Mouse (Mus musculus): ENCODE data around the gene Defa23. TPM values are rescaled to one million over a fixed set of nuclear protein-coding genes. Genes with fewer than 3 reads are reported as not detected.
"Not testable (repeated sequence)": the region's sequence is repeated elsewhere in the genome, so short reads cannot be mapped to it uniquely, and the experiment has no call there.

Defa23 gene
- not detected in 2 replicates for polyA plus RNA-seq (2016; fragmentation: Nextera tagmentation; extraction: Ambion mirVana)

DNA sequence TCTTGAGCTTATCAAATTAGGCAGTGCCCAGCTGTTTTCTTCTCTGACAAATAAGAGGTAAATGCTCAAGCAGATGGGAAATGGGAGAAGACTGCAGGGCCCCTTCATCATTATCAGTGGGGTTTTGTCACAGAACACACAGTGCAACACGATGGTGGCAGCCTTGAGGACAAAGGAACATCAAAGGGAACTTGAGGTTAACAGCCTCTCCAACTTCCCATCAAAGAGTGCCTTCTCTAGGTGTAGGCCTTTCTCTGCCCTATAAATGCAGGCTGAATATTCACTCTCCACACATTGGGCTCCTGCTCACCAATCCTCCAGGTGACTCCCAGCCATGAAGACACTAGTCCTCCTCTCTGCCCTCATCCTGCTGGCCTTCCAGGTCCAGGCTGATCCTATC is at the start of gene Defa23:
TSS of gene Defa23 (plus strand) at position 301 of the 400 bp plus-strand sequence.
- H3K36me3 ChIP-seq; DNase-seq (ENCODE audit: low spot score); H3K27ac ChIP-seq; H3K4me3 ChIP-seq; H3K4me1 ChIP-seq; H3K27me3 ChIP-seq (ENCODE audit: insufficient read depth, poor library complexity, severe bottlenecking); H3K9me3 ChIP-seq: not testable (repeated sequence)
- no CpG with 5 or more reads among the region's 1 CpGs for WGBS

GRCm38 (mm10) chr8:21006801-21007200 is 48.0 kb upstream of the Defa23 start:
- WGBS: 27% methylated on average over 1 of the region's 1 CpGs

GRCm38 (mm10) chr8:21008578-21008977 is 46.3 kb upstream of the Defa23 start:
- 42% methylated on average over 6 of the region's 6 CpGs for WGBS
- H3K36me3 ChIP-seq; H3K4me1 ChIP-seq; H3K27me3 ChIP-seq (ENCODE audit: insufficient read depth, poor library complexity, severe bottlenecking); H3K27ac ChIP-seq; H3K4me3 ChIP-seq; DNase-seq (ENCODE audit: low spot score); H3K9me3 ChIP-seq: not testable (repeated sequence)

More at GRCm38 (mm10) chr8:21006801-21007200, 48.0 kb upstream of the Defa23 start:
- Histone ChIP-seq H3K4me3 (no peak overlapping the region), H3K4me1 (no peaks in the 10 kb centered on the region), H3K27ac (no peak overlapping the region), H3K27me3 (ENCODE audit: insufficient read depth, poor library complexity, severe bottlenecking) (no peaks in the 10 kb centered on the region), H3K36me3 (no peaks in the 10 kb centered on the region), H3K9me3 (peaks cover 8% of the 10 kb centered on the region; the same call in 1 of the 2 replicates)
- no peak for DNase-seq (ENCODE audit: low spot score)

- H3K4me1 ChIP-seq; H3K9me3 ChIP-seq; DNase-seq (ENCODE audit: low spot score); H3K27ac ChIP-seq; H3K27me3 ChIP-seq (ENCODE audit: insufficient read depth, poor library complexity, severe bottlenecking); H3K4me3 ChIP-seq; H3K36me3 ChIP-seq: not testable (repeated sequence)
- 57% methylated on average over 1 of the region's 1 CpGs for WGBS
Measured at GRCm38 (mm10) chr8:21010548-21010947, 44.3 kb upstream of the Defa23 start.

DNA sequence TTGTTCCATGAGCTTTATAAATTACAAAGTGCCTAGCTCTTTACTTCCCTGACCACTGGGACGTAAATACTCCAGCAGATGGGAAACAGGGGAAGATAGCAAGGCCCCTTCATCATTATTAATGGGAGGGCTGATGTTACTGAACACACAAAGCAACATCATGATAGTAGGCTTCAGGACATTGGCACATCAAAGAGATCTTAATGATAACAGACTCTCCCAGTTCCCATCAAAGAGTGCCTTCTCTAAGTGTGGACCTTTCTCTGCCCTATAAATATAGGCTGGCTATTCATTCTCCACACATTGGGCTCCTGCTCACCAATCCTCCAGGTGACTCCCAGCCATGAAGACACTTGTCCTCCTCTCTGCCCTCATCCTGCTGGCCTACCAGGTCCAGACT is 29.6 kb upstream of the Defa23 start, which contains the start of gene Defa21:
TSS of gene Defa21 (plus strand) at position 301 of the 400 bp plus-strand sequence.
- not testable (repeated sequence) for H3K4me1 ChIP-seq; H3K27ac ChIP-seq; DNase-seq (ENCODE audit: low spot score); H3K4me3 ChIP-seq; H3K9me3 ChIP-seq; H3K27me3 ChIP-seq (ENCODE audit: insufficient read depth, poor library complexity, severe bottlenecking); H3K36me3 ChIP-seq
- WGBS: no CpG with 5 or more reads among the region's 1 CpGs

GRCm38 (mm10) chr8:21064738-21065137 is 9.9 kb downstream of the Defa23 start, which contains the start of gene Defa35:
Defa35 (plus strand) TSS chr8:21065038.
- H3K9me3 ChIP-seq; H3K4me3 ChIP-seq; H3K27ac ChIP-seq; H3K27me3 ChIP-seq (ENCODE audit: insufficient read depth, poor library complexity, severe bottlenecking); DNase-seq (ENCODE audit: low spot score); H3K4me1 ChIP-seq; H3K36me3 ChIP-seq: not testable (repeated sequence)
- 74% methylated on average over 1 of the region's 1 CpGs for WGBS

- H3K27ac ChIP-seq; H3K36me3 ChIP-seq; H3K4me1 ChIP-seq; H3K9me3 ChIP-seq; H3K4me3 ChIP-seq; H3K27me3 ChIP-seq (ENCODE audit: insufficient read depth, poor library complexity, severe bottlenecking); DNase-seq (ENCODE audit: low spot score): not testable (repeated sequence)
Measured at GRCm38 (mm10) chr8:21084142-21084541, 29.3 kb downstream of the Defa23 start, which contains the start of gene Defa25. Defa25 (plus strand) TSS chr8:21084442.

DNA sequence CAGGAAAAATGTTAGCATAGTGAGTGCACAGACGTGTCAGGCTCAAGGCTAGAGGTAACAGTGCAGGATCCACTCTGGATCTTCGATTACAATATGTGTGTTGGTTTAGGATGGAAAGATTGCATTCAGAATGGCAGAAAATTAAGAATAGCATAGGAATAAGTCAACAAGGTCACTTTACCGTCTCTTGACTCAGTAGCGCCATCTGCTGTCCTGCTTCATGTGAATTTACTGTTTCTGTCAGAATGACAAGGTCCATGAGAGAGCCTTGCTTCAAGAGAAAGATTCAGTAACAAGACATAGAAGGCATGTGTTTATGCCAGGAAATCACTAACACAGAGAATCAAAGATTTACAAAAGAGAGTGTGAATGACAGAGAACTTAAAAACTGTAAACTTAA is 38.3 kb downstream of the Defa23 start:
- Histone ChIP-seq H3K27ac (no peak overlapping the region), H3K27me3 (ENCODE audit: insufficient read depth, poor library complexity, severe bottlenecking) (no peaks in the 10 kb centered on the region), H3K9me3 (no peaks in the 10 kb centered on the region), H3K36me3 (no peaks in the 10 kb centered on the region), H3K4me3 (no peak overlapping the region), H3K4me1 (no peaks in the 10 kb centered on the region)
- WGBS: 33% methylated on average over 4 of the region's 4 CpGs
- DNase-seq (ENCODE audit: low spot score): no peak

GRCm38 (mm10) chr8:21095950-21096349 is 41.1 kb downstream of the Defa23 start, which contains the start of gene Gm14851:
Gm14851 (minus strand) TSS chr8:21096050.
- not testable (repeated sequence) for H3K27me3 ChIP-seq (ENCODE audit: insufficient read depth, poor library complexity, severe bottlenecking); H3K4me1 ChIP-seq; H3K4me3 ChIP-seq; H3K9me3 ChIP-seq; DNase-seq (ENCODE audit: low spot score); H3K36me3 ChIP-seq; H3K27ac ChIP-seq
- WGBS: 60% methylated on average over 1 of the region's 2 CpGs

Other genes with a start within 250 kb of the Defa23 start
- gene Defb33, start 162.4 kb upstream of the Defa23 start, polyA plus RNA-seq (2016; fragmentation: Nextera tagmentation; extraction: Ambion mirVana): not detected in 2 replicates
- not detected in 2 replicates for gene Gm15056, start 152.4 kb upstream of the Defa23 start, polyA plus RNA-seq (2016; fragmentation: Nextera tagmentation; extraction: Ambion mirVana)
- not detected in 2 replicates for gene Gm6040, start 133.0 kb upstream of the Defa23 start, polyA plus RNA-seq (2016; fragmentation: Nextera tagmentation; extraction: Ambion mirVana)
- gene AY761185, start 110.3 kb upstream of the Defa23 start, polyA plus RNA-seq (2016; fragmentation: Nextera tagmentation; extraction: Ambion mirVana): not detected in 2 replicates
- not detected in 2 replicates for gene Defa21, start 29.5 kb upstream of the Defa23 start, polyA plus RNA-seq (2016; fragmentation: Nextera tagmentation; extraction: Ambion mirVana)
- gene Defa35, start 10.0 kb downstream of the Defa23 start, polyA plus RNA-seq (2016; fragmentation: Nextera tagmentation; extraction: Ambion mirVana): not detected in 2 replicates
- not detected in 2 replicates for gene Defa25, start 29.4 kb downstream of the Defa23 start, polyA plus RNA-seq (2016; fragmentation: Nextera tagmentation; extraction: Ambion mirVana)
- gene Gm14851, start 41.0 kb downstream of the Defa23 start, polyA plus RNA-seq (2016; fragmentation: Nextera tagmentation; extraction: Ambion mirVana): not detected in 2 replicates
- gene Defa30, start 79.6 kb downstream of the Defa23 start, polyA plus RNA-seq (2016; fragmentation: Nextera tagmentation; extraction: Ambion mirVana): not detected in 2 replicates
- gene Defa22, start 107.2 kb downstream of the Defa23 start, polyA plus RNA-seq (2016; fragmentation: Nextera tagmentation; extraction: Ambion mirVana): not detected in 2 replicates
- not detected in 2 replicates for gene Defa31, start 136.6 kb downstream of the Defa23 start, polyA plus RNA-seq (2016; fragmentation: Nextera tagmentation; extraction: Ambion mirVana)
- gene Gm15293, start 146.5 kb downstream of the Defa23 start, polyA plus RNA-seq (2016; fragmentation: Nextera tagmentation; extraction: Ambion mirVana): not detected in 2 replicates
- gene Gm15292, start 194.7 kb downstream of the Defa23 start, polyA plus RNA-seq (2016; fragmentation: Nextera tagmentation; extraction: Ambion mirVana): not detected in 2 replicates